Mouse (Mus musculus) spleen, adult 2 months (tissue): ENCODE measurements around the gene Il11ra1.

Source experiments
- CTCF ChIP-seq: fragments of 200-500 bp; IDR thresholded peaks from 2 replicates; pipeline ENCODE4 v1.5.1; 2011; ENCODE audit warnings: mild to moderate bottlenecking, inconsistent platforms; ENCODE audit not compliant: insufficient read depth, insufficient read length, insufficient replicate concordance; ENCODE audit errors: extremely low read depth
- POLR2A ChIP-seq: fragments of 200-500 bp; IDR thresholded peaks from 2 replicates; pipeline ENCODE4 v1.6.1; 2011; ENCODE audit warnings: low read depth, low read length, inconsistent platforms

- peak; percentile 78 for TF ChIP-seq POLR2A
- TF ChIP-seq CTCF: no peak
Observed at GRCm38 (mm10) chr4:41722918-41723351, 23.1 kb downstream of the Il11ra1 start, which contains the start of gene Dctn3.
